Mouse (Mus musculus): ENCODE results near the gene Smyd3. TPM values are rescaled to one million over a fixed set of nuclear protein-coding genes. Genes with fewer than 3 reads are reported as not detected.
"Not testable (repeated sequence)": the region's sequence is repeated elsewhere in the genome, so short reads cannot be mapped to it uniquely, and the experiment has no call there.

Gene Smyd3
- polyA plus RNA-seq, 1 experiment = 9.6 TPM

GRCm38 (mm10) chr1:179174241-179174640 lies 343.6 kb downstream of the Smyd3 start:
- DNase-seq = no peak
- H3K27ac ChIP-seq (ENCODE audit: control insufficient read depth, insufficient read depth, low read length) = no peak overlapping the region
- 84% methylated on average over 4 of the region's 4 CpGs for WGBS
- H3K4me3 ChIP-seq (ENCODE audit: control insufficient read depth, insufficient read depth, low read length) = no peak overlapping the region
- H3K36me3 ChIP-seq (ENCODE audit: control insufficient read depth, insufficient read depth, low read length) = no peaks in the 10 kb centered on the region
- H3K4me1 ChIP-seq (replicated peaks; ENCODE audit: control insufficient read depth, insufficient read depth, low read length) = peaks cover 12% of the 10 kb centered on the region
- no peaks in the 10 kb centered on the region for H3K27me3 ChIP-seq (ENCODE audit: control insufficient read depth, insufficient read depth, low read length)
- TF ChIP-seq POLR2A (IDR thresholded peaks at IDR 0.05; ENCODE audit: control insufficient read depth, extremely low read depth, insufficient read depth, low read length, poor library complexity) (no peak), CTCF (IDR thresholded peaks at IDR 0.05; ENCODE audit: borderline replicate concordance, control insufficient read depth, extremely low read depth, insufficient read depth, low read length, poor library complexity) (no peak)

GRCm38 (mm10) chr1:179170555-179170954 lies 347.3 kb downstream of the Smyd3 start:
- Histone ChIP-seq H3K27me3 (ENCODE audit: control insufficient read depth, insufficient read depth, low read length) (no peaks in the 10 kb centered on the region), H3K36me3 (ENCODE audit: control insufficient read depth, insufficient read depth, low read length) (no peaks in the 10 kb centered on the region), H3K27ac (ENCODE audit: control insufficient read depth, insufficient read depth, low read length) (no peak overlapping the region; the same call in 1 of the 2 replicates), H3K4me3 (ENCODE audit: control insufficient read depth, insufficient read depth, low read length) (no peak overlapping the region), H3K4me1 (replicated peaks; ENCODE audit: control insufficient read depth, insufficient read depth, low read length) (peaks cover 28% of the 10 kb centered on the region)
- DNase-seq = no peak
- WGBS = 95% methylated on average over 8 of the region's 8 CpGs
- TF ChIP-seq CTCF (IDR thresholded peaks at IDR 0.05; ENCODE audit: borderline replicate concordance, control insufficient read depth, extremely low read depth, insufficient read depth, low read length, poor library complexity) = no peak
- TF ChIP-seq POLR2A (IDR thresholded peaks at IDR 0.05; ENCODE audit: control insufficient read depth, extremely low read depth, insufficient read depth, low read length, poor library complexity) = no peak

DNA sequence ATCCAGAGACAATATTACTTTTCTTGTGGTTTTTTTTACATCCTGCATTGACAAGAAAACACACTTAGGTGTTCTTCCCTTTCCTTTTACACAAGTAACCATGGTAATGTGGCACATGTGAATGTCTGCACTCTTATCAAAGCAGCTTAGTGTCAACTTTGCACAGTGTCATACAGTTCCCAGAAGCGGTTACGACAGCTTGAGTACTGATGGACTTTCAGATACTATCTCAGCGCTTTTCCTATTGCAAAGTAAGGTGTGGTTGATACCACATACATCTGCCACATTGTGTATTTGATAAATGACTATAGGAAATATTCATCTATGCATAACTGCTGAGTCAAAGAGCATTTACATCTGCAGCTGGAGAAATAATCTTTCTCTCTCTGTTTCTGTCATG lies 348.1 kb downstream of the Smyd3 start:
- 10% methylated on average over 3 of the region's 3 CpGs for WGBS

DNA sequence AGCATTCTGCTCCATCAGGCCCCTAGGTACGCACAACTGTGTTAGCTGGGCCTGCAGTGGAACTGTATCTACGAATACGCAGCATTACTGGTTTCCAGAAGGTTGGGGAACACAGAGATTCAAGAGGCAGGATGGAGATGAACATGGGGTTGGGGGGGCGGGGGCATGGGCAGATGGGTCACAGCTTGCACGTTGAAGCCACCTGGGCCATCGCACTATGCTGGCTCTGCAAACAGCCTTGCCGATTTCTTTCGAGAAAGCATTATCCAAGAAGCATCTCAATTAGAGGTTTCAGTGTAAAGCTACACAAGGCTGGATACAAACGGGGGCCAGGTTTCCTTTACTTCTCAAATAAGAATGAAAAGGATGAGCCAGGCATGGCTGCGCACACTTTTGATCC lies 348.7 kb downstream of the Smyd3 start:
- H3K4me3 ChIP-seq (ENCODE audit: control insufficient read depth, insufficient read depth, low read length) = no peak overlapping the region
- no peaks in the 10 kb centered on the region for H3K36me3 ChIP-seq (ENCODE audit: control insufficient read depth, insufficient read depth, low read length)
- H3K4me1 ChIP-seq (replicated peaks; ENCODE audit: control insufficient read depth, insufficient read depth, low read length) = peaks cover 28% of the 10 kb centered on the region
- H3K27me3 ChIP-seq (ENCODE audit: control insufficient read depth, insufficient read depth, low read length) = no peaks in the 10 kb centered on the region
- H3K27ac ChIP-seq (ENCODE audit: control insufficient read depth, insufficient read depth, low read length) = peak overlapping the region; percentile 64; the same call in 1 of the 2 replicates
- DNase-seq = peak; percentile 15
- WGBS = 35% methylated on average over 10 of the region's 10 CpGs
- TF ChIP-seq CTCF (IDR thresholded peaks at IDR 0.05; ENCODE audit: borderline replicate concordance, control insufficient read depth, extremely low read depth, insufficient read depth, low read length, poor library complexity) = no peak
- TF ChIP-seq POLR2A (IDR thresholded peaks at IDR 0.05; ENCODE audit: control insufficient read depth, extremely low read depth, insufficient read depth, low read length, poor library complexity) = no peak

More for the DNA sequence above, 348.1 kb downstream of the Smyd3 start:
- Histone ChIP-seq H3K4me3 (ENCODE audit: control insufficient read depth, insufficient read depth, low read length) (no peak overlapping the region), H3K4me1 (replicated peaks; ENCODE audit: control insufficient read depth, insufficient read depth, low read length) (peaks cover 28% of the 10 kb centered on the region), H3K27ac (ENCODE audit: control insufficient read depth, insufficient read depth, low read length) (peak overlapping the region; percentile 64; the same call in 1 of the 2 replicates), H3K36me3 (ENCODE audit: control insufficient read depth, insufficient read depth, low read length) (no peaks in the 10 kb centered on the region), H3K27me3 (ENCODE audit: control insufficient read depth, insufficient read depth, low read length) (no peaks in the 10 kb centered on the region)
- TF ChIP-seq POLR2A (IDR thresholded peaks at IDR 0.05; ENCODE audit: control insufficient read depth, extremely low read depth, insufficient read depth, low read length, poor library complexity) (no peak), CTCF (IDR thresholded peaks at IDR 0.05; ENCODE audit: borderline replicate concordance, control insufficient read depth, extremely low read depth, insufficient read depth, low read length, poor library complexity) (no peak)
- peak; percentile 31 for DNase-seq

- H3K27ac ChIP-seq (ENCODE audit: control insufficient read depth, insufficient read depth, low read length); DNase-seq; H3K27me3 ChIP-seq (ENCODE audit: control insufficient read depth, insufficient read depth, low read length); H3K36me3 ChIP-seq (ENCODE audit: control insufficient read depth, insufficient read depth, low read length); H3K4me3 ChIP-seq (ENCODE audit: control insufficient read depth, insufficient read depth, low read length): not testable (repeated sequence)
- WGBS = 93% methylated on average over 5 of the region's 5 CpGs
- H3K4me1 ChIP-seq (replicated peaks; ENCODE audit: control insufficient read depth, insufficient read depth, low read length) = peaks cover 15% of the 10 kb centered on the region
These were observed 353.6 kb downstream of the Smyd3 start for GRCm38 (mm10) chr1:179164219-179164618.

DNA sequence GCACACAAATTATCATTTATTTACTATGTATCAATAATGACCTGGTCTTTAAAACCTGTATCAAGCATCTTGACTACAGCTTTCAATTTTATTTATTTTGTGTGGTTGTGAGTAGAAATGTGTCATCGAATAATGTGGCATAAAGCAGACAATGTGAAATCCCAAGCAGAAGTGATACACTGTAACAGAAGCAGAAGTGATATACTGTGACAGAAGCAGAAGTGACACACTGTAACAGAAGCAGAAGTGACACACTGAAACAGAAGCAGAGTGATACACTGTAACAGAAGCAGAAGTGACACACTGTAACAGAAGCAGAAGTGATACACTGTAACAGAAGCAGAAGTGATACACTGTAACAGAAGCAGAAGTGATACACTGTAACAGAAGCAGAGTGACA lies 355.1 kb downstream of the Smyd3 start:
- not testable (repeated sequence) for DNase-seq; H3K27me3 ChIP-seq (ENCODE audit: control insufficient read depth, insufficient read depth, low read length); H3K36me3 ChIP-seq (ENCODE audit: control insufficient read depth, insufficient read depth, low read length); H3K4me1 ChIP-seq (replicated peaks; ENCODE audit: control insufficient read depth, insufficient read depth, low read length); H3K27ac ChIP-seq (ENCODE audit: control insufficient read depth, insufficient read depth, low read length); H3K4me3 ChIP-seq (ENCODE audit: control insufficient read depth, insufficient read depth, low read length)
- WGBS = 93% methylated on average over 1 of the region's 1 CpGs

GRCm38 (mm10) chr1:179161947-179162346 lies 355.9 kb downstream of the Smyd3 start:
- 89% methylated on average over 6 of the region's 6 CpGs for WGBS
- DNase-seq = no peak
- TF ChIP-seq CTCF (IDR thresholded peaks at IDR 0.05; ENCODE audit: borderline replicate concordance, control insufficient read depth, extremely low read depth, insufficient read depth, low read length, poor library complexity) (no peak), POLR2A (IDR thresholded peaks at IDR 0.05; ENCODE audit: control insufficient read depth, extremely low read depth, insufficient read depth, low read length, poor library complexity) (no peak)

More at GRCm38 (mm10) chr1:179161947-179162346, 355.9 kb downstream of the Smyd3 start:
- Histone ChIP-seq H3K4me1 (replicated peaks; ENCODE audit: control insufficient read depth, insufficient read depth, low read length) (no peaks in the 10 kb centered on the region), H3K36me3 (ENCODE audit: control insufficient read depth, insufficient read depth, low read length) (no peaks in the 10 kb centered on the region), H3K27me3 (ENCODE audit: control insufficient read depth, insufficient read depth, low read length) (no peaks in the 10 kb centered on the region), H3K4me3 (ENCODE audit: control insufficient read depth, insufficient read depth, low read length) (no peak overlapping the region), H3K27ac (ENCODE audit: control insufficient read depth, insufficient read depth, low read length) (no peak overlapping the region)

Data from thymus, adult 2 months (tissue).